Mouse (Mus musculus) midbrain, embryonic 16.5 days (tissue): ENCODE data around the gene Slfn4. TPM values are rescaled to one million over a fixed set of nuclear protein-coding genes. Genes with fewer than 3 reads are reported as not detected.
"Not testable (repeated sequence)": the region's sequence is repeated elsewhere in the genome, so short reads cannot be mapped to it uniquely, and the experiment has no call there.

Experiments used
- ATAC-seq: fragments of 200-750 bp; cut with Nextera tagmentation; 2 replicates; pipeline ENCODE4 v1.8.0; 2017; ENCODE audit warnings: moderate TSS enrichment
- H3K27ac ChIP-seq: fragments of 300-500 bp; sonication (generic); 2 replicates; pipeline ENCODE4 v1.5.1; 2014; ENCODE audit warnings: mild to moderate bottlenecking, low read length, mixed read lengths
- H3K27me3 ChIP-seq: fragments of 300-500 bp; sonication (generic); 2 replicates; pipeline ENCODE4 v1.6.1; 2014; ENCODE audit warnings: low read depth, low read length, mixed read lengths; ENCODE audit not compliant: control insufficient read depth, insufficient read depth
- H3K36me3 ChIP-seq: fragments of 300-500 bp; sonication (generic); 2 replicates; pipeline ENCODE4 v1.6.1; 2014; ENCODE audit warnings: mild to moderate bottlenecking, low read length, moderate library complexity, mixed read lengths; ENCODE audit not compliant: control insufficient read depth, insufficient read depth
- H3K4me1 ChIP-seq: fragments of 300-500 bp; sonication (generic); 2 replicates; pipeline ENCODE4 v1.6.1; 2014; ENCODE audit warnings: mild to moderate bottlenecking, low read length, mixed read lengths; ENCODE audit not compliant: control insufficient read depth, insufficient read depth
- H3K4me2 ChIP-seq: fragments of 300-500 bp; sonication (generic); 2 replicates; pipeline ENCODE4 v1.6.1; 2014; ENCODE audit warnings: mild to moderate bottlenecking, low read length, mixed read lengths
- H3K4me3 ChIP-seq: fragments of 300-500 bp; sonication (generic); 2 replicates; pipeline ENCODE4 v1.5.1; 2014; ENCODE audit warnings: low read depth, mild to moderate bottlenecking, low read length, moderate library complexity, mixed read lengths
- H3K9ac ChIP-seq: fragments of 300-500 bp; sonication (generic); 2 replicates; pipeline ENCODE4 v1.6.1; 2014; ENCODE audit warnings: low read depth, low read length, mixed read lengths
- H3K9me3 ChIP-seq: fragments of 300-500 bp; sonication (generic); replicated peaks from 2 replicates; pipeline ENCODE4 v1.6.1; 2014; ENCODE audit warnings: mild to moderate bottlenecking, low read length, mixed read lengths; ENCODE audit not compliant: control insufficient read depth, poor library complexity, severe bottlenecking
- WGBS: fragments of 180-500 bp; shearing (Covaris S2); extraction: QIAGEN DNeasy Blood & Tissue Kit; methylation state at CpG from one replicate; pipeline ENCODE4 v1.1.7; 2014; 5-methylcytosine and 5-hydroxymethylcytosine counted together
- polyA plus RNA-seq: library from polyadenylated mRNA; unstranded; fragments of >200 nt; fragmentation: Nextera tagmentation; extraction: Ambion mirVana; gene quantifications from 2 replicates; pipeline ENCODE4 v1.2.1, GENCODE M21; 2015

Gene Slfn4
- 0.14 TPM in 1 of 2 replicates, not detected in the other for polyA plus RNA-seq

DNA sequence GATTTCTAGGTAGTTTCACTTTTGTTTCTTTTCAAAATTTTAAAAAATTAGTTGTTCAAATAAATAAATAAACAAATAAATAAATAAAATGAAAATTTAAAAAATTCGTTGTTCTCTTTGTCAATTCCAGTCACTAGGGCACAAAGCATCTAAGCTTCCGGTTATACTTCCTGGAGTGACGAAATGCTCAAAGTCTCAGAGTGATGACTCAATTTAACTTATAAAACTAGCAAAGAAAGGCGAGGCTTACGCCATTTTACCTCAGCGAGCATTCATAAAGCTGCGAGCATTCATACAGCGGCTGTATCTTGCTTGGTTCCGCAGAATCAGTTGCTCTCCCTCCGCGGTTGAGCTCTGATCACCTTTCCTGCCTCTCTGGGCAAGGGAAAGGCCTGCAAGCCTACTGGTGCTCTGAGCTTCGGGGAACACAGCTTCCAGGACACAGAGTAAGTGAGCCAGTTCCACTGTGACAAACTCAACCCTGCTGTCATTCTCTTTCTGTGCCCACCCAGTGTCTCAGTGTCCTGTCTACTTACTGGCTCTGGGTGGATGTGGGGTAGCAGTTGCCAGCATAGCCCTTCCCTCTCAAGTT is at the start of gene Slfn4:
Gene Slfn4, plus strand, starts transcription at position 239 of the 592 bp plus-strand sequence.
- no peaks in the 10 kb centered on the region for H3K4me1 ChIP-seq

DNA sequence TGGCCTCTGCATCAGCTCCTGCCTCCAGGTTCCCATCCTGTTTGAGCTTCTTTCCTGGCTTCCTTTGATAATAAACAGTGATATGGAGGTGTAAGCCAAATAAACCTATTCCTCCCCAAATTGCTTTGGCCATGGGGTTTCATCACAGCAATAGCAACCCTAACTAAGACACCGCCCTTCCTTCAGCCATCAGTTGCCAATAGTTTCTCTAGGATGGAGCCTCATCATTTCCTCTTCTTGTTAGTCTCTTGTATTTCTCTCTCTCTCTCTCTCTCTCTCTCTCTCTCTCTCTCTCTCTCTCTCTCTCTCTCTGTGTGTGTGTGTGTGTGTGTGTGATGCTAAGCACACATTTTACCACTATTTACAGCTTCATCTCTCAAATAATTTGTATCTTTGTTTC is 49.4 kb upstream of the Slfn4 start:
- not testable (repeated sequence) for H3K9me3 ChIP-seq, H3K4me2 ChIP-seq, H3K4me1 ChIP-seq, H3K27ac ChIP-seq, H3K27me3 ChIP-seq, H3K36me3 ChIP-seq, H3K4me3 ChIP-seq, H3K9ac ChIP-seq, ATAC-seq
- no CpG with 5 or more reads among the region's 1 CpGs for WGBS

More for the DNA sequence above, at the start of gene Slfn4:
- H3K27ac ChIP-seq = no peak within 1 kb of the TSS
- H3K9me3 ChIP-seq = no peaks in the 10 kb centered on the region
- H3K4me2 ChIP-seq = no peak within 1 kb of the TSS
- no peak for ATAC-seq
- no peaks in the 10 kb centered on the region for H3K27me3 ChIP-seq
- H3K9ac ChIP-seq = no peak within 1 kb of the TSS
- no peak within 1 kb of the TSS for H3K4me3 ChIP-seq
- 84% methylated on average over 12 of the region's 12 CpGs for WGBS
- no peaks in the 10 kb centered on the region for H3K36me3 ChIP-seq

- H3K27ac ChIP-seq, H3K9me3 ChIP-seq, H3K4me3 ChIP-seq, H3K4me2 ChIP-seq, H3K27me3 ChIP-seq, H3K36me3 ChIP-seq, H3K4me1 ChIP-seq, ATAC-seq, H3K9ac ChIP-seq: not testable (repeated sequence)
- WGBS = no CpG with 5 or more reads among the region's 2 CpGs
Measured at GRCm38 (mm10) chr11:83137253-83137652, 37.7 kb upstream of the Slfn4 start.

GRCm38 (mm10) chr11:83148939-83149338 is 26.0 kb upstream of the Slfn4 start:
- no CpG with 5 or more reads among the region's 1 CpGs for WGBS
- H3K27ac ChIP-seq, H3K4me3 ChIP-seq, H3K27me3 ChIP-seq, H3K9me3 ChIP-seq, H3K9ac ChIP-seq, H3K4me2 ChIP-seq, H3K4me1 ChIP-seq, H3K36me3 ChIP-seq, ATAC-seq: not testable (repeated sequence)

GRCm38 (mm10) chr11:83191134-83191893 is 16.3 kb downstream of the Slfn4 start, which contains the start of gene Slfn3:
Slfn3 (plus strand) TSS chr11:83191330.
- Histone ChIP-seq H3K4me3 (no peak within 1 kb of the TSS), H3K9ac (no peak within 1 kb of the TSS), H3K36me3 (no peaks in the 10 kb centered on the region), H3K27ac (no peak within 1 kb of the TSS), H3K4me1 (no peaks in the 10 kb centered on the region), H3K4me2 (no peak within 1 kb of the TSS), H3K9me3 (no peaks in the 10 kb centered on the region), H3K27me3 (no peaks in the 10 kb centered on the region)
- no peak for ATAC-seq
- 84% methylated on average over 12 of the region's 12 CpGs for WGBS

- Histone ChIP-seq H3K27me3 (no peaks in the 10 kb centered on the region), H3K9ac (no peak overlapping the region), H3K36me3 (no peaks in the 10 kb centered on the region), H3K27ac (no peak overlapping the region), H3K4me2 (no peak overlapping the region), H3K4me3 (no peak overlapping the region), H3K4me1 (no peaks in the 10 kb centered on the region), H3K9me3 (no peaks in the 10 kb centered on the region)
- 60% methylated on average over 3 of the region's 3 CpGs for WGBS
- ATAC-seq = no peak
Measured at GRCm38 (mm10) chr11:83192001-83192400, 17.0 kb downstream of the Slfn4 start.

- Histone ChIP-seq H3K27me3 (no peaks in the 10 kb centered on the region), H3K9me3 (no peaks in the 10 kb centered on the region), H3K9ac (no peak overlapping the region), H3K4me1 (no peaks in the 10 kb centered on the region), H3K4me3 (no peak overlapping the region), H3K4me2 (no peak overlapping the region), H3K36me3 (no peaks in the 10 kb centered on the region), H3K27ac (no peak overlapping the region)
- ATAC-seq = no peak
Measured at GRCm38 (mm10) chr11:83205002-83205401, 30.0 kb downstream of the Slfn4 start.

DNA sequence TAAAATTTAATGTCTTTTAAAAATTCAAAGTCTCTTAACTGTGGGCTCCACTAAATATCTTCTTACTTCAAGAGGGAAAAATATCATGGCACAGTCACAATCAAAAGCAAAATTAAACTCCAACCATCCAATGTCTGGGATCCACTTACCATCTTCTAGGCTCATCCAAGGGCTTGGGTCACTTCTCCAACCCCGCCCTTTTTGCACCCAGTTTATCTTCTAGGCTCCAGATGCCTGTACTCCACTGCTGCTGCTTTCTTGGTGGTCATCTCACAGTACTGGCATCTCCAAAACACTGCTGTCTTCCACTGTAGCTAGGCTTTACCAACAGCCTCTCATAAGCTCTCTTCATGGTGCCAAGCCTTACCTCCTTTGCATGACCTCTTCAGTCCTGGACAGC is 41.1 kb downstream of the Slfn4 start:
- Histone ChIP-seq H3K4me2 (no peak overlapping the region), H3K9ac (no peak overlapping the region), H3K9me3 (no peaks in the 10 kb centered on the region), H3K4me3 (no peak overlapping the region), H3K4me1 (no peaks in the 10 kb centered on the region), H3K27me3 (no peaks in the 10 kb centered on the region), H3K27ac (no peak overlapping the region), H3K36me3 (no peaks in the 10 kb centered on the region)
- WGBS = 82% methylated on average over 1 of the region's 1 CpGs
- no peak for ATAC-seq

DNA sequence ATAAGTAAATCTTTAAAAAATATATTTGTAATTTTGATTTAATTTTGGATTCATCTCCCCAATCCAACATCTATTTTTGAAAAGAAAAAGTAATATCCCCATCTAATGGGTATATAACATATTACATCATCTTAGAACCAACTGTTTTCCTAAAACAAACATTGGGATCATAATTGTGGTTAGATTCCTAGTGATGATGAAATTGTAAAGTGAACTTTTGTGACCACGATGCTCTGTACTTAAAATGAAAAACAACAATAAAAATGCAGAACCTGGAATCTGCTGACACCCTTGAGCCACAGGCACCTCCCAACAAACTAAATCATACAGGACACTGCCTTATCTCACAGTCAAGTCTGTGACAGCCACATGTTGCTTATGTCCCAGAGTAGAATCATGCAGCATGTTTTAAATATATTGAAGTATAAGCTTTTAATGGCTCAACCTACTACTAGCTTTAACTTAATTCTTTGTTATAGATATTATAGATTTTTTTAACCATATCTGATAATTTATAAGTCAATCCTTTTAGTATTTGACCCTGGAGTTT is 46.4 kb downstream of the Slfn4 start:
- no peak for ATAC-seq
- no peaks in the 10 kb centered on the region for H3K4me1 ChIP-seq
- no peaks in the 10 kb centered on the region for H3K9me3 ChIP-seq
- H3K27me3 ChIP-seq = no peaks in the 10 kb centered on the region
- 88% methylated on average over 1 of the region's 1 CpGs for WGBS
- H3K9ac ChIP-seq = no peak overlapping the region
- H3K36me3 ChIP-seq = no peaks in the 10 kb centered on the region
- H3K4me3 ChIP-seq = no peak overlapping the region
- no peak overlapping the region for H3K4me2 ChIP-seq
- no peak overlapping the region for H3K27ac ChIP-seq
